Comparison of ENCODE assay signal across 24 mouse cellular contexts in the genomic region with DNA sequence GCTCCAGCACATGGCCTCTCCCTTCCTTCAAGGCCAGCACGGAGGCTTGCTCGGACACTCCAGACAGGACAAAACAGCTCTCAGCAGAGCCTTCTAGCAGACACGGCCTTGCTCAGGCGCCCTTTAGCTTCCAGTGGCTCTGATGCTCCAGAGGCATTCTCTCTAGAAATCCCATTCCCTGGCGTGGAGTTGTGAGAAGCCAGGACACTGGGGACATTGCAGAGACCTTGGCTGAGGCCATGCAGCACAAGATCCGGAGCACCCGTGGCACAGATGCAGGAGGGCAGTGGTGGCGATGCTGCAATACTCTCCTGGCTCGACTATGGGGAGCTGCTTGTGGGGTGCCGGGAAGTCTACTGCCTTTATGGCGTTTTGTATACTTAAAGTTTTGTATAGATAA. TPM values are rescaled to one million over a fixed set of nuclear protein-coding genes. Genes with fewer than 3 reads are reported as not detected.
DNase-seq lines count a peak whose midpoint lies in the region; ATAC-seq and TF ChIP-seq lines count a peak whose summit lies in the region.
"Had no signal": no experiment of that assay in that cellular context is flagged by ENCODE, and none has a peak within 500 bp of the region (broad histone marks: within the 10 kb centered on the region; RNA-seq: fewer than 3 reads in every experiment).

No protein-coding gene starts in this region.

- peaks cover 18% of the 10 kb centered on the region for H3K4me1 ChIP-seq in hindbrain, embryonic 13.5 days (replicated peaks)
- peaks cover 6% of the 10 kb centered on the region; the same call in 1 of the 2 replicates for H3K4me1 ChIP-seq in hindbrain, embryonic 11.5 days (replicated peaks; ENCODE audit: control insufficient read depth, insufficient read depth, low read length)
- H3K4me1 ChIP-seq in midbrain, embryonic 11.5 days (ENCODE audit: control insufficient read depth, insufficient read depth, low read length), result peaks cover 10% of the 10 kb centered on the region
- peaks cover 13% of the 10 kb centered on the region for H3K4me1 ChIP-seq in midbrain, embryonic 15.5 days
- peaks cover 27% of the 10 kb centered on the region for H3K4me1 ChIP-seq in bone marrow macrophage, adult 2 months (ENCODE audit: control insufficient read depth, insufficient read depth, low read length)

- H3K27ac ChIP-seq in hindbrain, embryonic 13.5 days, result no peak overlapping the region
- no peak overlapping the region for H3K27ac ChIP-seq in hindbrain, embryonic 11.5 days (ENCODE audit: low read depth, low read length)
- no peak overlapping the region for H3K27ac ChIP-seq in midbrain, embryonic 11.5 days (ENCODE audit: low read depth, low read length)
- H3K27ac ChIP-seq in midbrain, embryonic 15.5 days, result no peak overlapping the region
- H3K27ac ChIP-seq in bone marrow macrophage, adult 2 months (ENCODE audit: insufficient read depth, low read depth, low read length), result 0 out of 2 replicates have a peak overlapping the region, but pooled peaks have one; percentile 0
- H3K27ac ChIP-seq: embryonic facial prominence, embryonic 10.5 days; embryonic facial prominence, embryonic 12.5 days; forebrain, embryonic 13.5 days; forebrain, embryonic 15.5 days had no signal

- TF ChIP-seq POLR2A in bone marrow macrophage, adult 2 months (IDR thresholded peaks at IDR 0.05; ENCODE audit: borderline replicate concordance, low read depth, low read length), result no peak

- TF ChIP-seq CTCF in bone marrow macrophage, adult 2 months (IDR thresholded peaks at IDR 0.05; ENCODE audit: low read depth, low read length), result no peak

- no peak overlapping the region for H3K4me2 ChIP-seq in hindbrain, embryonic 13.5 days
- H3K4me2 ChIP-seq in hindbrain, embryonic 11.5 days (replicated peaks; ENCODE audit: low read depth, low read length), result no peak overlapping the region
- H3K4me2 ChIP-seq in midbrain, embryonic 11.5 days, result no peak overlapping the region
- no peak overlapping the region for H3K4me2 ChIP-seq in midbrain, embryonic 15.5 days
- H3K4me2 ChIP-seq: embryonic facial prominence, embryonic 12.5 days; forebrain, embryonic 13.5 days; forebrain, embryonic 15.5 days had no signal

- H3K9me3 ChIP-seq in hindbrain, embryonic 13.5 days, result no peaks in the 10 kb centered on the region
- H3K9me3 ChIP-seq in hindbrain, embryonic 11.5 days (ENCODE audit: control insufficient read depth, low read length), result no peaks in the 10 kb centered on the region
- H3K9me3 ChIP-seq in midbrain, embryonic 11.5 days (ENCODE audit: control insufficient read depth, low read length), result no peaks in the 10 kb centered on the region
- H3K9me3 ChIP-seq in midbrain, embryonic 15.5 days, result no peaks in the 10 kb centered on the region
- H3K9me3 ChIP-seq: embryonic facial prominence, embryonic 10.5 days; embryonic facial prominence, embryonic 12.5 days; forebrain, embryonic 13.5 days; forebrain, embryonic 15.5 days had no signal

- no peak for ATAC-seq in hindbrain, embryonic 13.5 days (ENCODE audit: low FRiP score)
- no peak for ATAC-seq in hindbrain, embryonic 11.5 days (ENCODE audit: low FRiP score)
- no peak for ATAC-seq in midbrain, embryonic 11.5 days (ENCODE audit: low FRiP score)
- ATAC-seq in midbrain, embryonic 15.5 days (replicated peaks), result no peak
- ATAC-seq: forebrain, embryonic 13.5 days; forebrain, embryonic 15.5 days; forebrain, postnatal 0 days had no signal

- peak; percentile 74 for DNase-seq in adrenal gland, postnatal 14 days
- DNase-seq in adrenal gland, adult 2 months, result no peak
- no peak for DNase-seq in hindbrain, embryonic 11.5 days (ENCODE audit: low spot score)
- DNase-seq in midbrain, embryonic 11.5 days (ENCODE audit: low spot score, missing footprints), result peak; percentile 53
- no peak for DNase-seq in right cerebral cortex, postnatal 4 days
- DNase-seq: adrenal gland, adult 8-10 months; cerebellum, adult 11-12 months; cerebellum, adult 2 months; cerebellum, adult 9-10 months; cerebellum, postnatal 10 days; cerebellum, postnatal 25 days; forebrain, postnatal 0 days had no signal

- H3K9ac ChIP-seq in hindbrain, embryonic 13.5 days, result 0 out of 2 replicates have a peak overlapping the region, but pooled peaks have one; percentile 11
- H3K9ac ChIP-seq in hindbrain, embryonic 11.5 days (ENCODE audit: low read depth, low read length), result no peak overlapping the region
- no peak overlapping the region for H3K9ac ChIP-seq in midbrain, embryonic 11.5 days (ENCODE audit: low read length)
- no peak overlapping the region for H3K9ac ChIP-seq in midbrain, embryonic 15.5 days
- H3K9ac ChIP-seq: embryonic facial prominence, embryonic 12.5 days; forebrain, embryonic 13.5 days; forebrain, embryonic 15.5 days; forebrain, postnatal 0 days had no signal

- no peaks in the 10 kb centered on the region for H3K27me3 ChIP-seq in hindbrain, embryonic 13.5 days
- H3K27me3 ChIP-seq in hindbrain, embryonic 11.5 days (ENCODE audit: control insufficient read depth, insufficient read depth, low read length), result no peaks in the 10 kb centered on the region
- no peaks in the 10 kb centered on the region for H3K27me3 ChIP-seq in midbrain, embryonic 11.5 days (ENCODE audit: control insufficient read depth, insufficient read depth, low read length)
- H3K27me3 ChIP-seq in midbrain, embryonic 15.5 days (replicated peaks), result no peaks in the 10 kb centered on the region
- H3K27me3 ChIP-seq: embryonic facial prominence, embryonic 12.5 days; forebrain, embryonic 13.5 days; forebrain, embryonic 15.5 days had no signal

- H3K36me3 ChIP-seq in hindbrain, embryonic 13.5 days, result no peaks in the 10 kb centered on the region
- no peaks in the 10 kb centered on the region for H3K36me3 ChIP-seq in hindbrain, embryonic 11.5 days (ENCODE audit: control insufficient read depth, insufficient read depth, low read length)
- H3K36me3 ChIP-seq in midbrain, embryonic 11.5 days (ENCODE audit: control insufficient read depth, insufficient read depth, low read length), result no peaks in the 10 kb centered on the region
- H3K36me3 ChIP-seq in midbrain, embryonic 15.5 days (replicated peaks), result no peaks in the 10 kb centered on the region
- H3K36me3 ChIP-seq: embryonic facial prominence, embryonic 10.5 days; embryonic facial prominence, embryonic 12.5 days; forebrain, embryonic 15.5 days had no signal

- 84% methylated on average over 11 of the region's 11 CpGs for WGBS in hindbrain, embryonic 13.5 days
- WGBS in hindbrain, embryonic 11.5 days, result 78% methylated on average over 11 of the region's 11 CpGs
- 77% methylated on average over 11 of the region's 11 CpGs for WGBS in midbrain, embryonic 11.5 days
- 70% methylated on average over 11 of the region's 11 CpGs for WGBS in midbrain, embryonic 15.5 days

- H3K4me3 ChIP-seq in hindbrain, embryonic 13.5 days, result no peak overlapping the region
- no peak overlapping the region for H3K4me3 ChIP-seq in hindbrain, embryonic 11.5 days (ENCODE audit: low read depth, low read length)
- H3K4me3 ChIP-seq in midbrain, embryonic 11.5 days (ENCODE audit: low read depth, low read length), result no peak overlapping the region
- H3K4me3 ChIP-seq in midbrain, embryonic 15.5 days, result no peak overlapping the region
- H3K4me3 ChIP-seq in bone marrow macrophage, adult 2 months (ENCODE audit: insufficient read depth, low read length), result no peak overlapping the region
- H3K4me3 ChIP-seq: embryonic facial prominence, embryonic 10.5 days; embryonic facial prominence, embryonic 12.5 days; forebrain, embryonic 13.5 days; forebrain, embryonic 15.5 days had no signal

RNA-seq across cellular contexts. Expression of a gene that starts 4.2 kb away (rescaled TPM):
- 440 and 447 TPM in 2 replicates for total RNA-seq in adrenal gland, postnatal 14 days (2021)
- 100 to 1,000 TPM; 376 to 380 TPM for total RNA-seq in adrenal gland, adult 2 months (2021)
- polyA plus RNA-seq in adrenal gland, adult 2 months (2012; rRNA removed), result 391 and 420 TPM in 2 replicates
- polyA plus RNA-seq in hindbrain, embryonic 13.5 days (2015; fragmentation: Nextera tagmentation; extraction: Ambion mirVana), result 261 and 264 TPM in 2 replicates
- 240 and 258 TPM in 2 replicates for polyA plus RNA-seq in hindbrain, embryonic 11.5 days (2014; fragmentation: Nextera tagmentation; extraction: Ambion mirVana)
- polyA plus RNA-seq in midbrain, embryonic 11.5 days (2014; fragmentation: Nextera tagmentation; extraction: Ambion mirVana), result 209 and 235 TPM in 2 replicates
- 246 and 258 TPM in 2 replicates for polyA plus RNA-seq in midbrain, embryonic 15.5 days (2015; fragmentation: Nextera tagmentation; extraction: Ambion mirVana)
- 80.5 and 85.1 TPM in 2 replicates for polyA plus RNA-seq in bone marrow macrophage, adult 2 months (2012; ENCODE audit: insufficient read depth, insufficient read length, missing spikeins)

RNA-seq across cellular contexts. Expression of a gene that starts 9.8 kb away (rescaled TPM):
- total RNA-seq in adrenal gland, postnatal 14 days (2021), result 44.3 and 48.8 TPM in 2 replicates
- 10 to 100 TPM; 63.5 to 84.6 TPM for total RNA-seq in adrenal gland, adult 2 months (2021)
- polyA plus RNA-seq in adrenal gland, adult 2 months (2012; rRNA removed), result 181 and 204 TPM in 2 replicates
- 15.0 and 15.8 TPM in 2 replicates for polyA plus RNA-seq in hindbrain, embryonic 13.5 days (2015; fragmentation: Nextera tagmentation; extraction: Ambion mirVana)
- 10.7 and 11.6 TPM in 2 replicates for polyA plus RNA-seq in hindbrain, embryonic 11.5 days (2014; fragmentation: Nextera tagmentation; extraction: Ambion mirVana)
- polyA plus RNA-seq in midbrain, embryonic 11.5 days (2014; fragmentation: Nextera tagmentation; extraction: Ambion mirVana), result 7.7 and 8.9 TPM in 2 replicates
- 12.7 and 14.6 TPM in 2 replicates for polyA plus RNA-seq in midbrain, embryonic 15.5 days (2015; fragmentation: Nextera tagmentation; extraction: Ambion mirVana)
- 488 and 518 TPM in 2 replicates for polyA plus RNA-seq in bone marrow macrophage, adult 2 months (2012; ENCODE audit: insufficient read depth, insufficient read length, missing spikeins)

RNA-seq across cellular contexts. Expression of a gene that starts 12.9 kb away (rescaled TPM):
- 57.8 and 73.4 TPM in 2 replicates for total RNA-seq in adrenal gland, postnatal 14 days (2021)
- total RNA-seq in adrenal gland, adult 2 months (2021), result 100 to 1,000 TPM in 1 of 2 experiments, 10 to 100 TPM in 1; 26.6 to 136 TPM
- 115 and 188 TPM in 2 replicates for polyA plus RNA-seq in adrenal gland, adult 2 months (2012; rRNA removed)
- 1.9 and 2.1 TPM in 2 replicates for polyA plus RNA-seq in hindbrain, embryonic 13.5 days (2015; fragmentation: Nextera tagmentation; extraction: Ambion mirVana)
- polyA plus RNA-seq in hindbrain, embryonic 11.5 days (2014; fragmentation: Nextera tagmentation; extraction: Ambion mirVana), result 0.59 and 1.4 TPM in 2 replicates
- polyA plus RNA-seq in midbrain, embryonic 11.5 days (2014; fragmentation: Nextera tagmentation; extraction: Ambion mirVana), result 0.67 and 0.99 TPM in 2 replicates
- 1.9 TPM in 2 replicates for polyA plus RNA-seq in midbrain, embryonic 15.5 days (2015; fragmentation: Nextera tagmentation; extraction: Ambion mirVana)
- polyA plus RNA-seq in bone marrow macrophage, adult 2 months (2012; ENCODE audit: insufficient read depth, insufficient read length, missing spikeins), result 83.9 and 85.6 TPM in 2 replicates

RNA-seq across cellular contexts. Expression of a gene that starts 18.3 kb away (rescaled TPM):
- 35.4 and 48.9 TPM in 2 replicates for total RNA-seq in adrenal gland, postnatal 14 days (2021)
- 10 to 100 TPM; 48.3 to 59.2 TPM for total RNA-seq in adrenal gland, adult 2 months (2021)
- polyA plus RNA-seq in adrenal gland, adult 2 months (2012; rRNA removed), result 180 and 186 TPM in 2 replicates
- polyA plus RNA-seq in hindbrain, embryonic 13.5 days (2015; fragmentation: Nextera tagmentation; extraction: Ambion mirVana), result 10.1 and 13.2 TPM in 2 replicates
- polyA plus RNA-seq in hindbrain, embryonic 11.5 days (2014; fragmentation: Nextera tagmentation; extraction: Ambion mirVana), result 5.1 and 6.4 TPM in 2 replicates
- 5.9 and 7.1 TPM in 2 replicates for polyA plus RNA-seq in midbrain, embryonic 11.5 days (2014; fragmentation: Nextera tagmentation; extraction: Ambion mirVana)
- 11.7 and 11.8 TPM in 2 replicates for polyA plus RNA-seq in midbrain, embryonic 15.5 days (2015; fragmentation: Nextera tagmentation; extraction: Ambion mirVana)
- polyA plus RNA-seq in bone marrow macrophage, adult 2 months (2012; ENCODE audit: insufficient read depth, insufficient read length, missing spikeins), result 1,272 and 1,428 TPM in 2 replicates

RNA-seq across cellular contexts. Expression of a gene that starts 41.7 kb away (rescaled TPM):
- 0.41 and 0.44 TPM in 2 replicates for total RNA-seq in adrenal gland, postnatal 14 days (2021)
- under 1 TPM; 0.38 to 0.63 TPM for total RNA-seq in adrenal gland, adult 2 months (2021)
- 0.43 and 0.54 TPM in 2 replicates for polyA plus RNA-seq in adrenal gland, adult 2 months (2012; rRNA removed)
- polyA plus RNA-seq in hindbrain, embryonic 13.5 days (2015; fragmentation: Nextera tagmentation; extraction: Ambion mirVana), result not detected in 2 replicates
- not detected in 2 replicates for polyA plus RNA-seq in hindbrain, embryonic 11.5 days (2014; fragmentation: Nextera tagmentation; extraction: Ambion mirVana)
- not detected in 2 replicates for polyA plus RNA-seq in midbrain, embryonic 11.5 days (2014; fragmentation: Nextera tagmentation; extraction: Ambion mirVana)
- polyA plus RNA-seq in midbrain, embryonic 15.5 days (2015; fragmentation: Nextera tagmentation; extraction: Ambion mirVana), result not detected in 2 replicates
- not detected in 2 replicates for polyA plus RNA-seq in bone marrow macrophage, adult 2 months (2012; ENCODE audit: insufficient read depth, insufficient read length, missing spikeins)
- total RNA-seq: ES-E14; forebrain, postnatal 0 days; MEL had no signal
- polyA plus RNA-seq: C2C12; cortical plate, adult 2 months; embryonic facial prominence, embryonic 10.5 days; embryonic facial prominence, embryonic 12.5 days; forebrain, embryonic 11.5 days; forebrain, embryonic 13.5 days; forebrain, embryonic 15.5 days; forebrain, postnatal 0 days had no signal

Comparison
In these comparisons a context has a peak if more than half of its experiments do, and no peak if none do; other contexts are left out.
1. DNase-seq: peak in adrenal gland, postnatal 14 days (single experiment) and midbrain, embryonic 11.5 days (single experiment); none in adrenal gland, adult 2 months (single experiment), hindbrain, embryonic 11.5 days (single experiment) and right cerebral cortex, postnatal 4 days (single experiment).
2. RNA of a gene that starts 9.8 kb away (polyA plus RNA-seq): 488 to 518 TPM in bone marrow macrophage, adult 2 months and 181 to 204 TPM in adrenal gland, adult 2 months; 15.0 to 15.8 TPM in hindbrain, embryonic 13.5 days, 12.7 to 14.6 TPM in midbrain, embryonic 15.5 days, 10.7 to 11.6 TPM in hindbrain, embryonic 11.5 days and 7.7 to 8.9 TPM in midbrain, embryonic 11.5 days; every median in the first group is over 10 times any median in the second.
3. RNA of a gene that starts 12.9 kb away (polyA plus RNA-seq): 115 to 188 TPM in adrenal gland, adult 2 months and 83.9 to 85.6 TPM in bone marrow macrophage, adult 2 months; 1.9 to 2.1 TPM in hindbrain, embryonic 13.5 days, 1.9 TPM in midbrain, embryonic 15.5 days, 0.67 to 0.99 TPM in midbrain, embryonic 11.5 days and 0.59 to 1.4 TPM in hindbrain, embryonic 11.5 days; every median in the first group is over 10 times any median in the second.